Mouse (Mus musculus): ENCODE measurements at regions not wholly inside any gene's neighbourhood (a gene's known extent, or its start where the extent isn't known, plus 50 kb on each side); places are given as distances from the start of the nearest gene placed in this dataset.

- TF ChIP-seq CTCF (IDR thresholded peaks at IDR 0.05): no peak
- no peak for TF ChIP-seq EP300 (IDR thresholded peaks at IDR 0.05)
Observed at GRCm38 (mm10) chr7:69766451-69766850, 600.1 kb downstream of the Nr2f2 start.

All from lung, postnatal 0 days (tissue).